Mouse (Mus musculus): ENCODE measurements around the gene Dnmt3a. TPM values are rescaled to one million over a fixed set of nuclear protein-coding genes. Genes with fewer than 3 reads are reported as not detected.

Gene Dnmt3a
- total and polyA plus RNA-seq, 3 experiments = 15.5 to 61.5 (median 23.4) TPM

DNA sequence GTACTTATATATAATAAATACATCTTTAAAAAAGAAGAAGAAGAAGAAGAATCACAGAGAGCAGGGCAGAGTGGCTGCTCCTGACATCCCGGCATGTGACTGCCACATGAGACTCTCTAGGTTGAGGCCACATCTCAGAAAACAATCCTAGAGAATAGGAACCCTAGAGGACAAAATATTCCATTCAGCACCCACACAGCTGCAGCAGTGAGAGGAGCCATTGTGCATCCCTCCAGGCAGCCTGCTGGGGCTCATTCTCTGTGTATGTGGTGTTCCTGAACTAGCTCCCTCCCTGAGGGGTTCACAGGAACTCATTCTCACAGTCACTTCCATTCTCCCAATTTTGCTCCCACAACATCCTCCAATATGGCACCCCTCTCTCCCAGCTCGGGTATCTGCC lies 35.3 kb upstream of the Dnmt3a start:
- in situ Hi-C loops (cut with MboI; ENCODE audit: low pct_ligation_motif_present, low pct_unique_long_range_greater_than_20kb, low sequenced_read_pairs) = no loop called here
- H3K4me3 ChIP-seq (replicated peaks in 1 of 3; ENCODE audit: low read depth in 2 of 3, low read length in 2 of 3, poor library complexity in 1 of 3) = no peak overlapping the region
- H3K4me2 ChIP-seq (ENCODE audit: insufficient read depth, low read depth, poor library complexity, severe bottlenecking) = peak overlapping the region; percentile 51
- H3K27me3 ChIP-seq (replicated peaks) = no peaks in the 10 kb centered on the region
- no peaks in the 10 kb centered on the region for H3K79me2 ChIP-seq (replicated peaks; ENCODE audit: control insufficient read depth, extremely low read depth, insufficient read depth, poor library complexity, severe bottlenecking)
- peaks cover 21 to 57% of the 10 kb centered on the region in 2 experiments for H3K4me1 ChIP-seq (ENCODE audit: control insufficient read depth in 1 of 2, insufficient read depth in 2 of 2)
- no peak for DNase-seq (ENCODE audit: extremely low read depth)
- TF ChIP-seq E2F4 (IDR thresholded peaks at IDR 0.05; ENCODE audit: insufficient replicate concordance, low read depth, low read length) (no peak), HCFC1 (IDR thresholded peaks at IDR 0.05; ENCODE audit: low read depth, low read length) (no peak), ZC3H11A (IDR thresholded peaks at IDR 0.05; ENCODE audit: low read depth, low read length) (no peak), POLR2AphosphoS2 (IDR thresholded peaks at IDR 0.05; ENCODE audit: low read depth, low read length) (no peak), JUN (IDR thresholded peaks at IDR 0.05; ENCODE audit: insufficient read depth, low read depth, low read length) (no peak), TCF12 (IDR thresholded peaks at IDR 0.05; ENCODE audit: low read depth, low read length) (no peak), UBTF (IDR thresholded peaks at IDR 0.05; ENCODE audit: low read depth, low read length) (no peak), MYC (IDR thresholded peaks at IDR 0.05; ENCODE audit: low read depth, low read length) (no peak), USF1 (IDR thresholded peaks at IDR 0.05; ENCODE audit: low read depth, low read length) (no peak), POLR2A (IDR thresholded peaks at IDR 0.05; ENCODE audit: low read depth, low read length) (no peak), SIN3A (IDR thresholded peaks at IDR 0.05; ENCODE audit: low read length) (no peak)
- H3K27ac ChIP-seq (ENCODE audit: insufficient read depth, low read depth) = peak overlapping the region; percentile 24; the same call in 1 of the 2 replicates
- no peaks in the 10 kb centered on the region for H3K9me3 ChIP-seq (replicated peaks; ENCODE audit: low read length)
- no peak overlapping the region for H3K9ac ChIP-seq (ENCODE audit: insufficient read depth, low read depth)
- peaks cover 0 to 18% of the 10 kb centered on the region in 2 experiments for H3K36me3 ChIP-seq (replicated peaks in 1 of 2; ENCODE audit: control insufficient read depth in 1 of 2, insufficient read depth in 1 of 2, low read length in 1 of 2)
- dilution Hi-C loops (cut with MboI; ENCODE audit: extremely low pct_ligation_motif_present, extremely low pct_unique_long_range_greater_than_20kb, low sequenced_read_pairs) = no loop called here

DNA sequence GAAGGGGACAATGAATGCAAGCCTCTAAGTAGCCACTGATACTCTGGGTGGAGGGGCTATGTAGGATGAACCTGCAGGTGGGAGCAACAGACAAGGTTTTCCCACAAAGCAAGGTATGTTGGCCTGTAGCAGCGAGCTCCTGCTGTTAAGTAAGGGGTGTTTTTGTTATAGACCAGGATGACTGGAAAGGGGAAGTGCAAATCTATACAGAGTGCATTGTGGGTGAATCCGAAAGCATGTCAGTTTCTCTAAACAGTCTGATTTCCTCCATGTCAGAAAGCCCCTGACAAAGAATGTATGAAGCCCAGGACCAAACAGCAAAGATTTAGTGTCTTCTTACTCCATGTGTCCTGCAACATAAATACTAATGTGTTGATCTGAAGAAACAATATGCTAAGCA lies 34.7 kb upstream of the Dnmt3a start:
- Histone ChIP-seq H3K4me1 (ENCODE audit: control insufficient read depth in 1 of 2, insufficient read depth in 2 of 2) (peaks cover 26 to 62% of the 10 kb centered on the region in 2 experiments), H3K9ac (ENCODE audit: insufficient read depth, low read depth) (no peak overlapping the region), H3K27me3 (replicated peaks) (no peaks in the 10 kb centered on the region), H3K27ac (ENCODE audit: insufficient read depth, low read depth) (peak overlapping the region; percentile 24; the same call in 1 of the 2 replicates), H3K9me3 (replicated peaks; ENCODE audit: low read length) (no peaks in the 10 kb centered on the region), H3K36me3 (replicated peaks in 1 of 2; ENCODE audit: control insufficient read depth in 1 of 2, insufficient read depth in 1 of 2, low read length in 1 of 2) (peaks cover 2 to 21% of the 10 kb centered on the region in 2 experiments), H3K79me2 (replicated peaks; ENCODE audit: control insufficient read depth, extremely low read depth, insufficient read depth, poor library complexity, severe bottlenecking) (no peaks in the 10 kb centered on the region), H3K4me3 (replicated peaks in 1 of 3; ENCODE audit: low read depth in 2 of 3, low read length in 2 of 3, poor library complexity in 1 of 3) (no peak overlapping the region), H3K4me2 (ENCODE audit: insufficient read depth, low read depth, poor library complexity, severe bottlenecking) (peak overlapping the region; percentile 51)
- DNase-seq (ENCODE audit: extremely low read depth) = peak; percentile 72
- dilution Hi-C loops (cut with MboI; ENCODE audit: extremely low pct_ligation_motif_present, extremely low pct_unique_long_range_greater_than_20kb, low sequenced_read_pairs) = no loop called here
- in situ Hi-C loops (cut with MboI; ENCODE audit: low pct_ligation_motif_present, low pct_unique_long_range_greater_than_20kb, low sequenced_read_pairs) = no loop called here
- TF ChIP-seq POLR2AphosphoS2 (IDR thresholded peaks at IDR 0.05; ENCODE audit: low read depth, low read length) (no peak), EP300 (IDR thresholded peaks at IDR 0.05; ENCODE audit: low read length) (peak; percentile 86), USF1 (IDR thresholded peaks at IDR 0.05; ENCODE audit: low read depth, low read length) (no peak), IRF4 (IDR thresholded peaks at IDR 0.05; ENCODE audit: low read depth, low read length) (peak; percentile 95), SIN3A (IDR thresholded peaks at IDR 0.05; ENCODE audit: low read length) (0 out of 2 replicates have a peak, but pooled peaks have one; percentile 48), ZKSCAN1 (IDR thresholded peaks at IDR 0.05; ENCODE audit: borderline replicate concordance, low read depth, low read length) (no peak), SMC3 (IDR thresholded peaks at IDR 0.05; ENCODE audit: low read depth, low read length) (no peak), CTCF (conservative IDR thresholded peaks at IDR 0.05 in 1 of 2, IDR thresholded peaks at IDR 0.05 in 1 of 2; ENCODE audit: low read depth in 2 of 2, low read length in 2 of 2) (no peak), JUN (IDR thresholded peaks at IDR 0.05; ENCODE audit: insufficient read depth, low read depth, low read length) (peak; percentile 46), GABPA (IDR thresholded peaks at IDR 0.05; ENCODE audit: insufficient replicate concordance, low read depth, low read length) (no peak), MEF2A (IDR thresholded peaks at IDR 0.05; ENCODE audit: borderline replicate concordance, low read depth, low read length) (peak; percentile 84), MAFK (IDR thresholded peaks at IDR 0.05; ENCODE audit: insufficient replicate concordance, low read length) (peak; percentile 30; the same call in 1 of the 2 replicates), KAT2A (IDR thresholded peaks at IDR 0.05; ENCODE audit: insufficient replicate concordance, low read length) (no peak), MAZ (IDR thresholded peaks at IDR 0.05; ENCODE audit: low read depth, low read length) (no peak), RCOR1 (conservative IDR thresholded peaks at IDR 0.05; ENCODE audit: low read depth, low read length) (no peak), ZC3H11A (IDR thresholded peaks at IDR 0.05; ENCODE audit: low read depth, low read length) (no peak), MAX (IDR thresholded peaks at IDR 0.05; ENCODE audit: low read length) (peak; percentile 39; the same call in 1 of the 2 replicates), ELF1 (IDR thresholded peaks at IDR 0.05; ENCODE audit: low read depth, low read length) (peak; percentile 57; the same call in 1 of the 2 replicates), HCFC1 (IDR thresholded peaks at IDR 0.05; ENCODE audit: low read depth, low read length) (0 out of 2 replicates have a peak, but pooled peaks have one; percentile 18), MXI1 (IDR thresholded peaks at IDR 0.05; ENCODE audit: low read depth, low read length) (peak; percentile 31; the same call in 1 of the 2 replicates), CHD1 (IDR thresholded peaks at IDR 0.05; ENCODE audit: low read depth, low read length) (no peak), NELFE (IDR thresholded peaks at IDR 0.05; ENCODE audit: low read depth, low read length) (no peak), TCF12 (IDR thresholded peaks at IDR 0.05; ENCODE audit: low read depth, low read length) (no peak), ETS1 (conservative IDR thresholded peaks at IDR 0.05; ENCODE audit: low read depth, low read length) (peak; percentile 61; the same call in 1 of the 2 replicates), ZMIZ1 (IDR thresholded peaks at IDR 0.05; ENCODE audit: low read depth, low read length) (no peak), ZNF384 (IDR thresholded peaks at IDR 0.05; ENCODE audit: low read depth, low read length) (no peak), UBTF (IDR thresholded peaks at IDR 0.05; ENCODE audit: low read depth, low read length) (no peak), POLR2A (IDR thresholded peaks at IDR 0.05; ENCODE audit: low read depth, low read length) (no peak), PAX5 (IDR thresholded peaks at IDR 0.05; ENCODE audit: low read length) (no peak)

All from CH12.LX (cell line).